Mouse (Mus musculus) midbrain, embryonic 11.5 days (tissue): Measurements from ENCODE around the gene Slc25a22. TPM values are rescaled to one million over a fixed set of nuclear protein-coding genes. Genes with fewer than 3 reads are reported as not detected.

Experiments used
- ATAC-seq: fragments of 200-750 bp; cut with Nextera tagmentation; 2 replicates; pipeline ENCODE4 v1.8.0; 2017; ENCODE audit warnings: moderate TSS enrichment, moderate library complexity; ENCODE audit not compliant: low FRiP score
- DNase-seq: peaks from one replicate; pipeline ENCODE4 v3.0.0; 2015; ENCODE audit warnings: low spot score; ENCODE audit errors: missing footprints
- H3K27ac ChIP-seq: fragments of 300-500 bp; sonication (generic); 2 replicates; pipeline ENCODE4 v1.5.1; 2014; ENCODE audit warnings: low read depth, low read length
- H3K27me3 ChIP-seq: fragments of 300-500 bp; sonication (generic); 2 replicates; pipeline ENCODE4 v1.6.1; 2014; ENCODE audit warnings: mild to moderate bottlenecking, low read length, moderate library complexity, mixed read lengths; ENCODE audit not compliant: control insufficient read depth, insufficient read depth
- H3K36me3 ChIP-seq: fragments of 300-500 bp; sonication (generic); 2 replicates; pipeline ENCODE4 v1.6.1; 2014; ENCODE audit warnings: mild to moderate bottlenecking, low read length, moderate library complexity, mixed read lengths; ENCODE audit not compliant: control insufficient read depth, insufficient read depth
- H3K4me1 ChIP-seq: fragments of 300-500 bp; sonication (generic); 2 replicates; pipeline ENCODE4 v1.6.1; 2014; ENCODE audit warnings: low read length; ENCODE audit not compliant: control insufficient read depth, insufficient read depth
- H3K4me2 ChIP-seq: fragments of 300-500 bp; sonication (generic); 2 replicates; pipeline ENCODE4 v1.6.1; 2014; ENCODE audit warnings: mild to moderate bottlenecking, moderate library complexity
- H3K4me3 ChIP-seq: fragments of 300-500 bp; sonication (generic); 2 replicates; pipeline ENCODE4 v1.5.1; 2014; ENCODE audit warnings: low read depth, low read length
- H3K9ac ChIP-seq: fragments of 300-500 bp; sonication (generic); 2 replicates; pipeline ENCODE4 v1.6.1; 2014; ENCODE audit warnings: low read length
- H3K9me3 ChIP-seq: fragments of 300-500 bp; sonication (generic); 2 replicates; pipeline ENCODE4 v1.6.1; 2016; ENCODE audit warnings: low read length; ENCODE audit not compliant: control insufficient read depth
- WGBS: fragments of 180-500 bp; shearing (Covaris S2); extraction: QIAGEN DNeasy Blood & Tissue Kit; methylation state at CpG from one replicate; pipeline ENCODE4 v1.1.7; 2014; 5-methylcytosine and 5-hydroxymethylcytosine counted together
- polyA plus RNA-seq: library from polyadenylated mRNA; unstranded; fragments of >200 nt; fragmentation: Nextera tagmentation; extraction: Ambion mirVana; gene quantifications from 2 replicates; pipeline ENCODE4 v1.2.1, GENCODE M21; 2014

Slc25a22 gene
- polyA plus RNA-seq, 1 experiment from 2014 or later: 31.9 TPM

- ATAC-seq (peak; percentile 33), DNase-seq (peak; percentile 90)
- Histone ChIP-seq H3K9me3 (no peaks in the 10 kb centered on the region), H3K4me2 (peak overlapping the region; percentile 77), H3K9ac (peak overlapping the region; percentile 70), H3K4me3 (peak overlapping the region; percentile 41), H3K27ac (peak overlapping the region; percentile 33), H3K27me3 (no peaks in the 10 kb centered on the region), H3K4me1 (peaks cover 30% of the 10 kb centered on the region), H3K36me3 (peaks cover 2% of the 10 kb centered on the region; the same call in 1 of the 2 replicates)
- WGBS: 4% methylated on average over 17 of the region's 17 CpGs
Measured at GRCm38 (mm10) chr7:141435129-141435855, 2.4 kb downstream of the Slc25a22 start.

GRCm38 (mm10) chr7:141434464-141434863 lies 3.2 kb downstream of the Slc25a22 start:
- Histone ChIP-seq H3K9me3 (no peaks in the 10 kb centered on the region), H3K4me3 (peak overlapping the region; percentile 41), H3K9ac (peak overlapping the region; percentile 70), H3K36me3 (no peaks in the 10 kb centered on the region; the same call in 1 of the 2 replicates), H3K4me1 (peaks cover 34% of the 10 kb centered on the region), H3K27me3 (no peaks in the 10 kb centered on the region), H3K27ac (peak overlapping the region; percentile 33), H3K4me2 (peak overlapping the region; percentile 77)
- WGBS: 15% methylated on average over 8 of the region's 8 CpGs
- DNase-seq (peak; percentile 94), ATAC-seq (no peak)

- H3K4me3 ChIP-seq: peak overlapping the region; percentile 41
- WGBS: 68% methylated on average over 15 of the region's 15 CpGs
- no peaks in the 10 kb centered on the region; the same call in 1 of the 2 replicates for H3K36me3 ChIP-seq
- DNase-seq: no peak
- H3K9me3 ChIP-seq: no peaks in the 10 kb centered on the region
- H3K4me2 ChIP-seq: peak overlapping the region; percentile 77
- H3K9ac ChIP-seq: peak overlapping the region; percentile 70
- H3K27me3 ChIP-seq: no peaks in the 10 kb centered on the region
- no peak overlapping the region for H3K27ac ChIP-seq
- peaks cover 40% of the 10 kb centered on the region for H3K4me1 ChIP-seq
- no peak for ATAC-seq
Measured at GRCm38 (mm10) chr7:141433517-141434400, 3.9 kb downstream of the Slc25a22 start.

- H3K36me3 ChIP-seq: no peaks in the 10 kb centered on the region; the same call in 1 of the 2 replicates
- no peaks in the 10 kb centered on the region for H3K27me3 ChIP-seq
- WGBS: 93% methylated on average over 6 of the region's 6 CpGs
- peak overlapping the region; percentile 70; the same call in 1 of the 2 replicates for H3K9ac ChIP-seq
- H3K4me2 ChIP-seq: no peak overlapping the region
- H3K4me3 ChIP-seq: no peak overlapping the region
- DNase-seq: peak; percentile 66
- no peaks in the 10 kb centered on the region for H3K9me3 ChIP-seq
- H3K4me1 ChIP-seq: peaks cover 42% of the 10 kb centered on the region
- no peak overlapping the region for H3K27ac ChIP-seq
- ATAC-seq: no peak
Measured at GRCm38 (mm10) chr7:141432741-141433516, 4.8 kb downstream of the Slc25a22 start.

- Histone ChIP-seq H3K4me1 (peaks cover 42% of the 10 kb centered on the region), H3K9ac (no peak overlapping the region), H3K27ac (no peak overlapping the region), H3K27me3 (no peaks in the 10 kb centered on the region), H3K4me3 (no peak overlapping the region), H3K9me3 (no peaks in the 10 kb centered on the region), H3K4me2 (no peak overlapping the region), H3K36me3 (no peaks in the 10 kb centered on the region; the same call in 1 of the 2 replicates)
- DNase-seq: peak; percentile 51
- 93% methylated on average over 8 of the region's 8 CpGs for WGBS
- no peak for ATAC-seq
Measured at GRCm38 (mm10) chr7:141432186-141432611, 5.5 kb downstream of the Slc25a22 start.

- WGBS: 96% methylated on average over 19 of the region's 19 CpGs
- H3K4me2 ChIP-seq: no peak overlapping the region
- no peak overlapping the region for H3K27ac ChIP-seq
- H3K9ac ChIP-seq: no peak overlapping the region
- H3K4me1 ChIP-seq: peaks cover 36% of the 10 kb centered on the region
- H3K4me3 ChIP-seq: no peak overlapping the region
- H3K36me3 ChIP-seq: no peaks in the 10 kb centered on the region; the same call in 1 of the 2 replicates
- H3K27me3 ChIP-seq: no peaks in the 10 kb centered on the region
- ATAC-seq (no peak), DNase-seq (no peak)
- H3K9me3 ChIP-seq: no peaks in the 10 kb centered on the region
Measured at GRCm38 (mm10) chr7:141431434-141432185, 6.1 kb downstream of the Slc25a22 start.

GRCm38 (mm10) chr7:141430585-141431240 lies 7.0 kb downstream of the Slc25a22 start:
- Histone ChIP-seq H3K4me1 (peaks cover 30% of the 10 kb centered on the region), H3K9me3 (no peaks in the 10 kb centered on the region), H3K36me3 (no peaks in the 10 kb centered on the region; the same call in 1 of the 2 replicates), H3K9ac (no peak overlapping the region), H3K27ac (no peak overlapping the region), H3K4me3 (no peak overlapping the region), H3K4me2 (no peak overlapping the region), H3K27me3 (no peaks in the 10 kb centered on the region; the same call in 1 of the 2 replicates)
- ATAC-seq (no peak), DNase-seq (no peak)
- WGBS: 94% methylated on average over 9 of the region's 9 CpGs
